Mouse (Mus musculus) limb, embryonic 13.5 days (tissue): ENCODE results near the gene Mindy1. TPM values are rescaled to one million over a fixed set of nuclear protein-coding genes. Genes with fewer than 3 reads are reported as not detected.

Source experiments
- ATAC-seq: fragments of 200-750 bp; cut with Nextera tagmentation; 2 replicates; pipeline ENCODE4 v1.8.0; 2017; ENCODE audit warnings: low read depth, moderate number of reproducible peaks, moderate TSS enrichment; ENCODE audit not compliant: low FRiP score
- H3K27ac ChIP-seq: fragments of 300-500 bp; sonication (generic); 2 replicates; pipeline ENCODE4 v1.5.1; 2015; ENCODE audit warnings: inconsistent platforms, mild to moderate bottlenecking, moderate library complexity
- H3K27me3 ChIP-seq: fragments of 300-500 bp; sonication (generic); 2 replicates; pipeline ENCODE4 v1.6.1; 2015; ENCODE audit warnings: mild to moderate bottlenecking, inconsistent platforms
- H3K36me3 ChIP-seq: fragments of 300-500 bp; sonication (generic); 2 replicates; pipeline ENCODE4 v1.6.1; 2015; ENCODE audit warnings: inconsistent platforms, mild to moderate bottlenecking, moderate library complexity
- H3K4me1 ChIP-seq: fragments of 300-500 bp; sonication (generic); 2 replicates; pipeline ENCODE4 v1.6.1; 2015; ENCODE audit warnings: inconsistent platforms
- H3K4me2 ChIP-seq: fragments of 300-500 bp; sonication (generic); replicated peaks from 2 replicates; pipeline ENCODE4 v1.6.1; 2015; ENCODE audit warnings: inconsistent platforms, mild to moderate bottlenecking, moderate library complexity
- H3K4me3 ChIP-seq: fragments of 300-500 bp; sonication (generic); 2 replicates; pipeline ENCODE4 v1.5.1; 2015; ENCODE audit warnings: moderate library complexity, mild to moderate bottlenecking, inconsistent platforms
- H3K9ac ChIP-seq: fragments of 300-500 bp; sonication (generic); 2 replicates; pipeline ENCODE4 v1.6.1; 2015; ENCODE audit warnings: mild to moderate bottlenecking, inconsistent platforms
- H3K9me3 ChIP-seq: fragments of 300-500 bp; sonication (generic); 2 replicates; pipeline ENCODE4 v1.6.1; 2016; ENCODE audit warnings: inconsistent platforms
- WGBS: fragments of 180-500 bp; shearing (Covaris S2); methylation state at CpG from one replicate; pipeline ENCODE4 v1.1.7; 2015; 5-methylcytosine and 5-hydroxymethylcytosine counted together
- polyA plus RNA-seq: library from polyadenylated mRNA; unstranded; fragments of >200 nt; fragmentation: Nextera tagmentation; extraction: Ambion mirVana; gene quantifications from 2 replicates; pipeline ENCODE4 v1.2.1, GENCODE M21; 2015

Gene Mindy1
- polyA plus RNA-seq, 1 experiment from 2014 or later = 41.2 TPM

DNA sequence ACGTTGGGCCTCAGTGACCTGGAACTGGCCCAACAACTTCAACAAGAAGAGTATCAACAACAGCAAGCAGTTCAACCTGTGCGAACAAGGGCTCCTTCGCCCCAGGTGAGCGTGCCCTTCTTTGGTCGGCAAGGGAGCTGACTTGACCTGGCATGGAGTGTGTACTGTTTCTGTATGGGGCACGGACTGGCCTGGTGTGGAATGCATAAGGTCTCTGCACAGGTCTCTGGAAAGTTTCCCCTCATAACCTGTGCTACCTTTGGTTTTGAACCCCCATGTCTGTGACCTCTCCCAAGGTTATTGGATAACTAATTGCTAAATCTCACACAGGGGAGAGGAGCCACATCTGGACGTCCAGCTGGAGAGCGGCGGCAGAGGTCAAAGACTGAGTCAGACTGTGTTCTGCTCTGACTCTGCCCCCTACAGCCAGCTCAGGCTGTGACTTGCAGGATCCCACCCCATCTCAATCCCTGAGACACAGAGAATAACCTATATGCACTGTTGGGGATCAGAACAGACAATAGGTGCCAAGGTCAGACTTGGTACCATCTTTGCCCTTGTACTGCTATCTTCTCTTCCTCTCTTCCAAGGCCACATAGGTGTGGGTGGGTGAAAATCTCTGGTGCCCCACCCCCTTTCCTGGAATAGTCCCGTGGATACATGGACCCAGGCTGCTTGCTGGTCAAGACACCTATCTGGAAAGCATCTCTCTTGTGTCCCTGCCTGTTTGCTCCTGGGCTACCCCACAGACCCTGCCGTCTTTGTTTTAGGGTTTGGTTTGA, 14.4 kb downstream of the Mindy1 start:
- Histone ChIP-seq H3K4me2 (no peak overlapping the region), H3K27me3 (no peaks in the 10 kb centered on the region), H3K4me3 (no peak overlapping the region), H3K9me3 (no peaks in the 10 kb centered on the region), H3K27ac (peak overlapping the region; percentile 28; the same call in 1 of the 2 replicates), H3K9ac (no peak overlapping the region), H3K36me3 (peaks cover 67% of the 10 kb centered on the region), H3K4me1 (peaks cover 10% of the 10 kb centered on the region; the same call in 1 of the 2 replicates)
- ATAC-seq = 0 out of 2 replicates have a peak, but pooled peaks have one; percentile 21
- 72% methylated on average over 11 of the region's 11 CpGs for WGBS

DNA sequence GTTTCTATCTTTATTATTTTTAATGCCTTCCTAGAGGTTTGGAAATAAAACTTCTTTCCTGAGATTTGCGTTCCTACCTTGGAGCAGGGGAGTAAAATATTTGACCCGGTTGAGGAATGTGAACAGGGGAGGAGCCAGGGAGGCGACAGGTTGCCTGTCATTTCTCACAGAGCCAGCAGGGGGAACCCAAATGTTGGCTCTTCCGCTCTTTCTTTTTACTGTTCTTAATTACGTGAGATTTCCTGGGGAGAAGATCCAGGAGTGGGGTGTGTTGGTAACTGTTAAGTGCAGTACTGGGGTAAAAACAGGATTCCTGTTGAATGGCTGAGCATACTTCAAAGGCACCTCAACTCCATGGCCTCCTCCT, 14.9 kb downstream of the Mindy1 start:
- ATAC-seq = peak; percentile 66; the same call in 1 of the 2 replicates
- Histone ChIP-seq H3K9me3 (no peaks in the 10 kb centered on the region), H3K4me1 (peaks cover 10% of the 10 kb centered on the region; the same call in 1 of the 2 replicates), H3K27ac (peak overlapping the region; percentile 28; the same call in 1 of the 2 replicates), H3K27me3 (no peaks in the 10 kb centered on the region), H3K36me3 (peaks cover 61% of the 10 kb centered on the region), H3K4me3 (no peak overlapping the region), H3K9ac (no peak overlapping the region), H3K4me2 (no peak overlapping the region)
- WGBS = 9% methylated on average over 5 of the region's 5 CpGs

DNA sequence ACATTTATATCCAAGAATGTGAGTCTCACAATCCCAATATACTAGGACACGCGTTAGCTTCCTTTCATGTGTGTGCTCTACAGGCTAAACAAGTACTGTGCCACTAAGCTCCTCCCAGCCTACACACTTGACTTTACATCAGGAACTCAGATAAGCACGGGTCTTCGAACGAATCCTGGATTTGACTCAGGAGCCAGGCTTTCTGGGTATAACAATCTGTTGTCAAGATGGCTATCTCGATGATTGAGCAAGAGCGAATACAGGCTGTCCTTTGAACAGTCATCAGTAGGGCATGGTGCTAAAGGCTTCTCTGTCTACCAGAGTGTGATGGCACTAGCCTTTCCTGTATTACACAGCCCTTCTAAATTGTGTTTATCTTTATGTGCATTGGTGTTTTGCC, 16.9 kb downstream of the Mindy1 start:
- WGBS = 90% methylated on average over 7 of the region's 7 CpGs
- no peak overlapping the region for H3K4me2 ChIP-seq

DNA sequence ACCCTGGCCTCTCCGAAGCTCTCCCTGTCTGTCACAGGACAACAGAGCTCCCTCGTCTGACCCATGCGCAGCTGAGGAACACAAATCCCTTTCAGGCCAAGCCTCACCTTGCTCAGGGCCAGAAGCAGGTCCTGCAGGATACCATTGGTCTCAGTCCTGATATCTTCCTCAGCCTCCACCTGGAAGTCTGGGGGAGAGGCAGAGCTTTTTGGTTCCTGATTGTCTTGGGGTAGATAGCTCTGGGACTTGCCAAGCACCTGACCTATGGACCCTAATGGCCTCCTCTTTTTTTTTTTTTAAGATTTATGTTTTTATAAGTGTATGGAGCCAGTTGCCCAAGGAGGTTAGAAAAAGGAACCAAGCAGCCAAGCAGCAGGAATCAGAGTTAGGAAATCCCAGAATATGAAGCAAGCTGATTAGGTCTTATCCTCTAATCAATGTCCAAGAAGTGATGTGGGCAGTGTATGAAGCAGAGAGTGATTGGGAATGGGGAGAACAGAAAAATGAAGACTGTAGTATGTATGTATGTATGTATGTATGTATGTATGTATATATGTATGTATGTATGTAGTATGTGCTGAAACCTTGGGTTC, 20.2 kb downstream of the Mindy1 start:
- no peaks in the 10 kb centered on the region for H3K27me3 ChIP-seq
- no peak overlapping the region for H3K4me3 ChIP-seq
- 81% methylated on average over 3 of the region's 3 CpGs for WGBS
- H3K27ac ChIP-seq = no peak overlapping the region
- H3K9ac ChIP-seq = no peak overlapping the region
- H3K36me3 ChIP-seq = peaks cover 16% of the 10 kb centered on the region
- no peaks in the 10 kb centered on the region for H3K9me3 ChIP-seq
- peaks cover 2% of the 10 kb centered on the region; the same call in 1 of the 2 replicates for H3K4me1 ChIP-seq
- no peak for ATAC-seq
- H3K4me2 ChIP-seq = no peak overlapping the region

More for the DNA sequence above, 16.9 kb downstream of the Mindy1 start:
- Histone ChIP-seq H3K27ac (no peak overlapping the region), H3K4me3 (no peak overlapping the region), H3K9me3 (no peaks in the 10 kb centered on the region), H3K36me3 (peaks cover 41% of the 10 kb centered on the region), H3K27me3 (no peaks in the 10 kb centered on the region), H3K4me1 (peaks cover 10% of the 10 kb centered on the region; the same call in 1 of the 2 replicates), H3K9ac (no peak overlapping the region)
- ATAC-seq = no peak

DNA sequence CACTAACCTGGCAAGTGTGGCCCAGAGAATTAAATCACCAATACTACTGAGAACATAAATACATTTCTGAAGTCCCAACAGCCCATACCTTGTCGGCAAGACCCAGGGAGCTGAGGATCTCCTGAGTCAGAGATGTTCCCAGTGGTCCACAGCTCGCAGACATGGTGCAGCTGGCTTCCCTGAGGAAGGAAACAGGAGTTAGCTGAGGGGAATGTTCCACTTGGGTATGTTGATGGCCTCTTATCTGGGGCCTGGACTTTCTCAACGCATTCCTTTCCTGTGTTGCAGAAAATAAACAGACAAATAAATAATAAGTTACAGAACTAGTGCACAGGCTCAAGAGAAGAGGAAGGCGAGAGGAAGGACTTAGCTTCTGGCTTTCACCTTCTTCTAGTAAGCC, 25.1 kb downstream of the Mindy1 start:
- Histone ChIP-seq H3K4me2 (no peak overlapping the region), H3K9me3 (no peaks in the 10 kb centered on the region), H3K4me1 (no peaks in the 10 kb centered on the region), H3K27ac (no peak overlapping the region), H3K4me3 (no peak overlapping the region), H3K36me3 (no peaks in the 10 kb centered on the region), H3K9ac (no peak overlapping the region), H3K27me3 (no peaks in the 10 kb centered on the region)
- ATAC-seq = no peak
- WGBS = 75% methylated on average over 4 of the region's 4 CpGs

DNA sequence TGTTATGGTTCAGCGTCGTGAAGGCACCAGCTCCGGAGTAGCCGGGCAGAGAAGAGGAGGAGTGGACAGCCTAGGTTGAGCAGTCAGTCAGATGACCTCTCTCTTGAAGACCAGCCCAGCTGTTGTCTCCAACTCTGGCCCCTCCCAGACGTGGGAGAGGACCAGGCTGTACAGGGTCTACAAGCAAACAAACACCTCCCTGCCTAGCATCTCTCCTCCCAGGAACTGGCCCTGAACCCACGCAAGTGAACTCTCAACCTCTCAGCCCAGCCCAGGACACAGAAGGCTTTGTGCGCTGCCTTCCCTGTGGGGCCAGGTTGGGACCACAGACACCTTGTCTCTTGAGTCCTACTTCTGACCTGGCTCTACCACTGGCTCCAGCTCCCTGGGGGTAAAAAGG, 26.0 kb downstream of the Mindy1 start, which contains the start of gene Anxa9:
Anxa9 (minus strand) TSS at position 77 of the 400 bp plus-strand sequence.
- WGBS = 61% methylated on average over 7 of the region's 7 CpGs
- H3K27ac ChIP-seq = no peak within 1 kb of the TSS
- H3K36me3 ChIP-seq = no peaks in the 10 kb centered on the region
- H3K9me3 ChIP-seq = no peaks in the 10 kb centered on the region
- no peaks in the 10 kb centered on the region for H3K4me1 ChIP-seq
- H3K4me3 ChIP-seq = no peak within 1 kb of the TSS
- ATAC-seq = 0 out of 2 replicates have a peak, but pooled peaks have one; percentile 46
- no peak within 1 kb of the TSS for H3K4me2 ChIP-seq
- no peak within 1 kb of the TSS for H3K9ac ChIP-seq
- no peaks in the 10 kb centered on the region for H3K27me3 ChIP-seq

DNA sequence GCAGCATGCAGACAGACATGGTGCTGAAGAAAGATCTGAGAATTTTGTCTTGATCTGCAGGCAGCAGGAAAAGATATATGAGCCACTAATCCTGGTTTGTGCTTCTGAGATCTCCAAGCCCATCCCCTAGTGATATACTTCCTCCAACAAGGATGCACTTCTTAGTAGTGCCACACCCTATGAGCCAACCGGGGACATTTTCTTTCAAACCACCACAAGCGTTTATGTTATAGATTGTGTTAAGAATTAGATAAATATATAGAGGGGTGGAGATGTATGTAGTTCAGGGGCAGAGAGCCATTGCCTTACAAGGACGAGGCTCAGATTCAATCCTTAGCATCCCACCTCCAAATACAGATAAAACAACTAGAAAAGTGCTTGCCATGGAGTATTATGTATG, 29.4 kb downstream of the Mindy1 start:
- H3K36me3 ChIP-seq = no peaks in the 10 kb centered on the region
- no peak overlapping the region for H3K27ac ChIP-seq
- H3K4me2 ChIP-seq = no peak overlapping the region
- H3K9ac ChIP-seq = no peak overlapping the region
- WGBS = 69% methylated on average over 3 of the region's 3 CpGs
- ATAC-seq = no peak
- H3K4me1 ChIP-seq = no peaks in the 10 kb centered on the region
- H3K9me3 ChIP-seq = no peaks in the 10 kb centered on the region
- H3K4me3 ChIP-seq = no peak overlapping the region
- no peaks in the 10 kb centered on the region for H3K27me3 ChIP-seq

DNA sequence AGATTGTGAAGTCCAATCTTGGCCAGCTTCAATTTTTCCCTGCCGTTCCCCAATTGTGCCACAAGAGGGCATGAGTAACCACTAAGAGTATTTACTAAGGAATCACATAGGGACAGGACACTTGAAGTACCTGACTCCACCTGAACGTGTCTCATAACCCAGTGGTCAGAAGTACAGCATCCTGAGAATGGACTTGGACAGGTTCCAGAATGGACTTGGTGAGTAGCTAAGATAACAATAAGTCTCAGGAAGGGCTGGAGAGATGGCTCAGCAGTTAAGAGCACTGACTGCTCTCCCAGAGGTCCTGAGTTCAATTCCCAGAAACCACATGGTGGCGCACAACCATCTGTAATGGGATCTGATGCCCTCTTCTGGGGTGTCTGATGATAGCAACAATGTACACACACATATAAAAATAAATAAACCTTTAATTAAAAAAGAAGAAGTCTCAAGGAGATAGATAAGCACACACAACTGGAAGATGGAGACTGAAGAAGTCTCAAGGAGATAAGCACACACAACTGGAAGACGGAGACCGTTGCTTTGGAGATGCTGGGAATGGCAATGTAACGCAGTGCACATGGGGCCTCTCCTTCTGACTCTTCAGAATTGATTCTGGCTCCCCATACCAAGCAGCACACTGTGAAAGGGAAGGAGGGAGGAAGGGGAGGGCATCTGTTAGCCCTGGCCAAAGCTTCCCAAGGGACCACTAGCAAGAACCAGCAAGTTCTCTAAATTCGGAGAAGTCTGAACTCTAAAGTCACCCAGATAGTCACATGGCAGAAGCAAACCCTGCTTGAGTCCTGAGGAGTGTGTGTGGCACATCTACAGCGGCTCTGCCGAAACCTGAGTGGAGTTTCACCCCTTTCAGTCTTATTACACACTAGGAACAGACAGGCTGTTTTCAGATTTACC, 30.1 kb downstream of the Mindy1 start:
- H3K36me3 ChIP-seq = no peaks in the 10 kb centered on the region
- no peak overlapping the region for H3K27ac ChIP-seq
- H3K4me3 ChIP-seq = no peak overlapping the region
- no peak for ATAC-seq
- 65% methylated on average over 9 of the region's 9 CpGs for WGBS
- H3K9ac ChIP-seq = no peak overlapping the region
- no peaks in the 10 kb centered on the region for H3K27me3 ChIP-seq
- H3K4me1 ChIP-seq = peaks cover 6% of the 10 kb centered on the region
- no peaks in the 10 kb centered on the region for H3K9me3 ChIP-seq
- H3K4me2 ChIP-seq = no peak overlapping the region

DNA sequence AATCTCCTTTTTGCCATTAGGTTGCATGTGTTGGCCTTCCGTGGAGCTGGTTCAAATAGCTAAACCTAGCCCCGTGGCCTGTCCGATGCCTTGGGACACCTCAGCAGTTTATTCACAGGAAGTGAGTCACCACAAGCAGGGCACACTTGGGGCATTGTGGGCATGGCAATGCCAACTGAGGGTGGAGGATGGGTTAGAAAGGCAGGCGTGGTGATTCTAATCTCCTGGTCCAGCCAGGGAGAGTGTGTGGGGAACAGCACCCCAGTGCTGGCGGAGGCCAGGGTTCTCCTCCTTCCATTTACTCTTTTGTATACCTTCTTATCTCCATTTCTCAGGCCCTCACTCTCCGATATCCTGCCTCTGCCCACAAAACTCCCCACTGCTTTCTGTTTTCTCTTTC, 31.5 kb downstream of the Mindy1 start:
- H3K4me2 ChIP-seq = no peak overlapping the region
- no peak overlapping the region for H3K4me3 ChIP-seq
- H3K4me1 ChIP-seq = peaks cover 18% of the 10 kb centered on the region
- no peaks in the 10 kb centered on the region for H3K9me3 ChIP-seq
- no peaks in the 10 kb centered on the region for H3K27me3 ChIP-seq
- 79% methylated on average over 6 of the region's 6 CpGs for WGBS
- H3K9ac ChIP-seq = 0 out of 2 replicates have a peak overlapping the region, but pooled peaks have one; percentile 1
- H3K27ac ChIP-seq = no peak overlapping the region
- no peaks in the 10 kb centered on the region for H3K36me3 ChIP-seq
- ATAC-seq = no peak

DNA sequence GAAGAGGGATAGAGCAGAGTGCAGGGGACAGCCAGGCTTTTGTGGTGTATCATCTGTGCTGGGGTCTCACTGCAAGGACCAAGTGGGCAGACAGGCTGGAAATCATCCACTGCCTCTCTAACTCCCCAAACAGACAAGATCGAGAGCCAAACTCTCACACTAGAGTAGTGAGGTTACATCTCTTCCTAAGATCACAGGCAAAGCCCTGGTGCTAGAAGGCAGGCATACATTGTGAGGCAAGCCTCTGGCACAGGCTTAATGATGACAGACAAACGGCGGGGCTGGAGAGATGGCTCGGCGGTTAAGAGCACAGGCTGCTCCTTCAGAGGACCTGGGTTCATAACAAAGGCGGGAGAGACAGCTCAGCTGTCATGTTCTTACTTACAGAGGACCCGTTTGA, 32.3 kb downstream of the Mindy1 start:
- ATAC-seq = no peak
- no peak overlapping the region for H3K27ac ChIP-seq
- no peaks in the 10 kb centered on the region for H3K9me3 ChIP-seq
- H3K36me3 ChIP-seq = 0 out of 2 replicates have a peak, but pooled peaks cover 1% of the 10 kb centered on the region
- peaks cover 25% of the 10 kb centered on the region for H3K4me1 ChIP-seq
- 35% methylated on average over 7 of the region's 7 CpGs for WGBS
- H3K4me3 ChIP-seq = no peak overlapping the region
- H3K4me2 ChIP-seq = no peak overlapping the region
- no peaks in the 10 kb centered on the region for H3K27me3 ChIP-seq
- no peak overlapping the region for H3K9ac ChIP-seq

DNA sequence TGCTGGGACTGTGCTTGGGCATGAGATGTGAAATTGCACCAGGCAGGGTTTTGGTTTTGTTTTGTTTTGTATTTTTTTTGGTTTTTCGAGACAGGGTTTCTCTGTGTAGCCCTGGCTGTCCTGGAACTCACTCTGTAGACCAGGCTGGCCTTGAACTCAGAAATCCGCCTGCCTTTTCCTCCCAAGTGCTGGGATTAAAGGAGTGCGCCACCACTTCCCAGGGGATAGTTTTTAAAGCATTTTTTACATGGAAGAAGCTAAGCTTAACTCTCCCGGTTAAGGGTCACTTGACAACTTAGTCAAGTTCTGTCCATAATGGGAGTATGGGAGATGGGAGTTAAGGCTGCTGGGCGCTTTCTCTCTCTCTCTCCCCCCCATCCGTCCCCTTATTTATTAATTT, 32.9 kb downstream of the Mindy1 start:
- Histone ChIP-seq H3K36me3 (peaks cover 7% of the 10 kb centered on the region; the same call in 1 of the 2 replicates), H3K27ac (no peak overlapping the region), H3K27me3 (no peaks in the 10 kb centered on the region), H3K9ac (no peak overlapping the region), H3K4me2 (peak overlapping the region; percentile 87), H3K9me3 (no peaks in the 10 kb centered on the region), H3K4me1 (peaks cover 31% of the 10 kb centered on the region), H3K4me3 (peak overlapping the region; percentile 82; the same call in 1 of the 2 replicates)
- no peak for ATAC-seq
- 72% methylated on average over 6 of the region's 6 CpGs for WGBS
